8 mouse cellular contexts compared by ENCODE assay signal in genomic region chr2:31291421-31291820, GRCm38 (mm10). TPM values are rescaled to one million over a fixed set of nuclear protein-coding genes. Genes with fewer than 3 reads are reported as not detected.
DNase-seq lines count a peak whose midpoint lies in the region; ATAC-seq and TF ChIP-seq lines count a peak whose summit lies in the region.

No protein-coding gene starts in this region.

- H3K79me2 ChIP-seq in liver, adult 2 months (ENCODE audit: control insufficient read depth, insufficient read depth, low read length) = no peaks in the 10 kb centered on the region

- TF ChIP-seq CTCF in bone marrow macrophage, adult 2 months (IDR thresholded peaks at IDR 0.05; ENCODE audit: low read depth, low read length) = peak; percentile 100
- TF ChIP-seq CTCF in liver, adult 2 months (IDR thresholded peaks at IDR 0.05; ENCODE audit: low read depth, low read length) = peak; percentile 100

- no peak overlapping the region for H3K4me3 ChIP-seq in midbrain, embryonic 11.5 days (ENCODE audit: low read depth, low read length)
- H3K4me3 ChIP-seq in midbrain, embryonic 15.5 days = no peak overlapping the region
- no peak overlapping the region for H3K4me3 ChIP-seq in bone marrow macrophage, adult 2 months (ENCODE audit: insufficient read depth, low read length)
- no peak overlapping the region; the same call in 1 of the 2 replicates for H3K4me3 ChIP-seq in liver, adult 2 months (ENCODE audit: insufficient read depth, low read depth, low read length)

- no peaks in the 10 kb centered on the region for H3K9me3 ChIP-seq in midbrain, embryonic 11.5 days (ENCODE audit: control insufficient read depth, low read length)
- no peaks in the 10 kb centered on the region for H3K9me3 ChIP-seq in midbrain, embryonic 15.5 days

- ATAC-seq in cerebellum, adult (ENCODE audit: insufficient number of reproducible peaks, low FRiP score, low TSS enrichment) = no peak
- no peak for ATAC-seq in midbrain, embryonic 11.5 days (ENCODE audit: low FRiP score)
- no peak for ATAC-seq in midbrain, embryonic 15.5 days (replicated peaks)

- no peak overlapping the region for H3K4me2 ChIP-seq in midbrain, embryonic 11.5 days
- H3K4me2 ChIP-seq in midbrain, embryonic 15.5 days = no peak overlapping the region

- H3K4me1 ChIP-seq in midbrain, embryonic 11.5 days (ENCODE audit: control insufficient read depth, insufficient read depth, low read length) = no peaks in the 10 kb centered on the region
- no peaks in the 10 kb centered on the region for H3K4me1 ChIP-seq in midbrain, embryonic 15.5 days
- H3K4me1 ChIP-seq in bone marrow macrophage, adult 2 months (ENCODE audit: control insufficient read depth, insufficient read depth, low read length) = no peaks in the 10 kb centered on the region
- no peaks in the 10 kb centered on the region for H3K4me1 ChIP-seq in liver, adult 2 months (ENCODE audit: control insufficient read depth, insufficient read depth, low read length)

- no peak overlapping the region for H3K9ac ChIP-seq in midbrain, embryonic 11.5 days (ENCODE audit: low read length)
- H3K9ac ChIP-seq in midbrain, embryonic 15.5 days = no peak overlapping the region
- H3K9ac ChIP-seq in liver, adult 2 months (ENCODE audit: low read depth, low read length) = no peak overlapping the region

- no peak overlapping the region for H3K27ac ChIP-seq in midbrain, embryonic 11.5 days (ENCODE audit: low read depth, low read length)
- no peak overlapping the region for H3K27ac ChIP-seq in midbrain, embryonic 15.5 days
- H3K27ac ChIP-seq in bone marrow macrophage, adult 2 months (ENCODE audit: insufficient read depth, low read depth, low read length) = no peak overlapping the region
- no peak overlapping the region for H3K27ac ChIP-seq in liver, adult 2 months (replicated peaks; ENCODE audit: insufficient read depth, low read depth, low read length)

- WGBS in midbrain, embryonic 11.5 days = 6% methylated on average over 6 of the region's 6 CpGs
- WGBS in midbrain, embryonic 15.5 days = 8% methylated on average over 6 of the region's 6 CpGs
- WGBS in liver, adult 2 months = 5% methylated on average over 6 of the region's 6 CpGs

- TF ChIP-seq POLR2A in bone marrow macrophage, adult 2 months (IDR thresholded peaks at IDR 0.05; ENCODE audit: borderline replicate concordance, low read depth, low read length) = no peak
- TF ChIP-seq POLR2A in liver, adult 2 months (IDR thresholded peaks at IDR 0.05; ENCODE audit: extremely low read depth, insufficient read depth, low read length) = no peak

- DNase-seq in cerebellum, adult 11 months = peak; percentile 57
- DNase-seq in midbrain, embryonic 11.5 days (ENCODE audit: low spot score, missing footprints) = peak; percentile 96
- DNase-seq in forelimb bud, embryonic 11.5 days (ENCODE audit: low read depth, low spot score) = peak; percentile 53
- peak; percentile 16 for DNase-seq in liver, adult 2 months (ENCODE audit: extremely low read depth, low read depth, low spot score)
- DNase-seq in spleen, adult 12 weeks (ENCODE audit: low spot score) = peak; percentile 40

- 0 out of 2 replicates have a peak, but pooled peaks cover 7% of the 10 kb centered on the region for H3K36me3 ChIP-seq in midbrain, embryonic 11.5 days (ENCODE audit: control insufficient read depth, insufficient read depth, low read length)
- H3K36me3 ChIP-seq in midbrain, embryonic 15.5 days (replicated peaks) = peaks cover 24% of the 10 kb centered on the region; the same call in 1 of the 2 replicates
- H3K36me3 ChIP-seq in liver, adult 2 months (ENCODE audit: control insufficient read depth, insufficient read depth, low read length) = no peaks in the 10 kb centered on the region

- no peaks in the 10 kb centered on the region for H3K27me3 ChIP-seq in midbrain, embryonic 11.5 days (ENCODE audit: control insufficient read depth, insufficient read depth, low read length)
- H3K27me3 ChIP-seq in midbrain, embryonic 15.5 days (replicated peaks) = no peaks in the 10 kb centered on the region
- H3K27me3 ChIP-seq in liver, adult 2 months (ENCODE audit: control insufficient read depth, insufficient read depth, low read length) = no peaks in the 10 kb centered on the region

RNA-seq across cellular contexts. Expression of gene Hmcn2, which starts 22.8 kb away (rescaled TPM):
- polyA plus RNA-seq in midbrain, embryonic 11.5 days (2014; fragmentation: Nextera tagmentation; extraction: Ambion mirVana) = 0.10 TPM in 1 of 2 replicates, not detected in the other
- polyA plus RNA-seq in midbrain, embryonic 15.5 days (2015; fragmentation: Nextera tagmentation; extraction: Ambion mirVana) = 0.18 and 0.32 TPM in 2 replicates
- not detected in 2 replicates for polyA plus RNA-seq in bone marrow macrophage, adult 2 months (2012; ENCODE audit: insufficient read depth, insufficient read length, missing spikeins)
- total RNA-seq in liver, adult 2 months (2014; rRNA removed) = 0.46 and 0.60 TPM in 2 replicates
- polyA plus RNA-seq in liver, adult 2 months (2012; rRNA removed) = 1.8 TPM in 2 replicates

RNA-seq across cellular contexts. Expression of gene Ncs1, which starts 45.8 kb away (rescaled TPM):
- 64.3 and 67.4 TPM in 2 replicates for polyA plus RNA-seq in midbrain, embryonic 11.5 days (2014; fragmentation: Nextera tagmentation; extraction: Ambion mirVana)
- 172 and 183 TPM in 2 replicates for polyA plus RNA-seq in midbrain, embryonic 15.5 days (2015; fragmentation: Nextera tagmentation; extraction: Ambion mirVana)
- 1.3 and 2.5 TPM in 2 replicates for polyA plus RNA-seq in bone marrow macrophage, adult 2 months (2012; ENCODE audit: insufficient read depth, insufficient read length, missing spikeins)
- 0.07 and 0.09 TPM in 2 replicates for total RNA-seq in liver, adult 2 months (2014; rRNA removed)
- 0.07 and 0.11 TPM in 2 replicates for polyA plus RNA-seq in liver, adult 2 months (2012; rRNA removed)

Comparison
In these comparisons a context has a peak if more than half of its experiments do, and no peak if none do; other contexts are left out.
1. DNase-seq: peak in every context shown above with its lines; median percentile 96 in midbrain, embryonic 11.5 days; 57 in cerebellum, adult 11 months; 53 in forelimb bud, embryonic 11.5 days; 40 in spleen, adult 12 weeks; 16 in liver, adult 2 months.
2. RNA of gene Ncs1, which starts 45.8 kb away (polyA plus RNA-seq): 172 to 183 TPM in midbrain, embryonic 15.5 days and 64.3 to 67.4 TPM in midbrain, embryonic 11.5 days; 1.3 to 2.5 TPM in bone marrow macrophage, adult 2 months and 0.07 to 0.11 TPM in liver, adult 2 months; every median in the first group is over 10 times any median in the second.